Mouse (Mus musculus) limb, embryonic 15.5 days (tissue): ENCODE data around the gene Slc10a1. TPM values are rescaled to one million over a fixed set of nuclear protein-coding genes. Genes with fewer than 3 reads are reported as not detected.

ENCODE experiments used
- ATAC-seq: fragments of 200-750 bp; cut with Nextera tagmentation; 2 replicates; pipeline ENCODE4 v1.8.0; 2017; ENCODE audit warnings: low read depth, moderate TSS enrichment; ENCODE audit not compliant: insufficient number of reproducible peaks, low FRiP score, low TSS enrichment
- H3K27ac ChIP-seq: fragments of 300-500 bp; sonication (generic); 2 replicates; pipeline ENCODE4 v1.5.1; 2015; ENCODE audit warnings: moderate library complexity, mild to moderate bottlenecking, inconsistent platforms
- H3K27me3 ChIP-seq: fragments of 300-500 bp; sonication (generic); 2 replicates; pipeline ENCODE4 v1.6.1; 2015; ENCODE audit warnings: inconsistent platforms
- H3K36me3 ChIP-seq: fragments of 300-500 bp; sonication (generic); 2 replicates; pipeline ENCODE4 v1.6.1; 2015; ENCODE audit warnings: inconsistent platforms
- H3K4me1 ChIP-seq: fragments of 300-500 bp; sonication (generic); 2 replicates; pipeline ENCODE4 v1.6.1; 2015; ENCODE audit warnings: inconsistent platforms
- H3K4me2 ChIP-seq: fragments of 300-500 bp; sonication (generic); 2 replicates; pipeline ENCODE4 v1.6.1; 2015; ENCODE audit warnings: mild to moderate bottlenecking, inconsistent platforms
- H3K4me3 ChIP-seq: fragments of 300-500 bp; sonication (generic); 2 replicates; pipeline ENCODE4 v1.5.1; 2015; ENCODE audit warnings: mild to moderate bottlenecking, inconsistent platforms
- H3K9ac ChIP-seq: fragments of 300-500 bp; sonication (generic); 2 replicates; pipeline ENCODE4 v1.6.1; 2015; ENCODE audit warnings: inconsistent platforms
- H3K9me3 ChIP-seq: fragments of 300-500 bp; sonication (generic); 2 replicates; pipeline ENCODE4 v1.6.1; 2016; ENCODE audit warnings: inconsistent platforms
- WGBS: fragments of 180-500 bp; shearing (Covaris S2); methylation state at CpG from one replicate; pipeline ENCODE4 v1.1.7; 2015; 5-methylcytosine and 5-hydroxymethylcytosine counted together
- polyA plus RNA-seq: library from polyadenylated mRNA; unstranded; fragments of >200 nt; fragmentation: Nextera tagmentation; extraction: Ambion mirVana; gene quantifications from 2 replicates; pipeline ENCODE4 v1.2.1, GENCODE M21; 2015

Gene Slc10a1
- polyA plus RNA-seq, 1 experiment from 2014 or later: 0.82 TPM

- Histone ChIP-seq H3K4me1 (peaks cover 3% of the 10 kb centered on the region; the same call in 1 of the 2 replicates), H3K9me3 (no peaks in the 10 kb centered on the region), H3K4me2 (no peak overlapping the region), H3K9ac (no peak overlapping the region), H3K4me3 (no peak overlapping the region), H3K27ac (no peak overlapping the region), H3K36me3 (no peaks in the 10 kb centered on the region), H3K27me3 (no peaks in the 10 kb centered on the region)
- 64% methylated on average over 3 of the region's 3 CpGs for WGBS
- 0 out of 2 replicates have a peak, but pooled peaks have one; percentile 44 for ATAC-seq
These were observed 44.3 kb downstream of the Slc10a1 start for GRCm38 (mm10) chr12:80924205-80924604.

GRCm38 (mm10) chr12:80923602-80924001 is 44.9 kb downstream of the Slc10a1 start:
- H3K9me3 ChIP-seq: no peaks in the 10 kb centered on the region
- no peak overlapping the region for H3K4me3 ChIP-seq
- H3K9ac ChIP-seq: no peak overlapping the region
- H3K36me3 ChIP-seq: no peaks in the 10 kb centered on the region
- no peaks in the 10 kb centered on the region for H3K27me3 ChIP-seq
- peaks cover 3% of the 10 kb centered on the region; the same call in 1 of the 2 replicates for H3K4me1 ChIP-seq
- no peak for ATAC-seq
- WGBS: 59% methylated on average over 5 of the region's 5 CpGs
- no peak overlapping the region for H3K4me2 ChIP-seq
- H3K27ac ChIP-seq: peak overlapping the region; percentile 57

GRCm38 (mm10) chr12:80922869-80923268 is 45.6 kb downstream of the Slc10a1 start:
- ATAC-seq: no peak
- Histone ChIP-seq H3K27me3 (no peaks in the 10 kb centered on the region), H3K36me3 (no peaks in the 10 kb centered on the region), H3K4me2 (peak overlapping the region; percentile 39), H3K9ac (no peak overlapping the region), H3K4me3 (no peak overlapping the region; the same call in 1 of the 2 replicates), H3K9me3 (no peaks in the 10 kb centered on the region), H3K4me1 (peaks cover 3% of the 10 kb centered on the region; the same call in 1 of the 2 replicates), H3K27ac (peak overlapping the region; percentile 57; the same call in 1 of the 2 replicates)
- 8% methylated on average over 7 of the region's 7 CpGs for WGBS

- no peak overlapping the region for H3K4me2 ChIP-seq
- 91% methylated on average over 5 of the region's 5 CpGs for WGBS
- no peak overlapping the region for H3K4me3 ChIP-seq
These were observed 47.2 kb downstream of the Slc10a1 start for GRCm38 (mm10) chr12:80921301-80921700.

GRCm38 (mm10) chr12:80917764-80918163 is 50.7 kb downstream of the Slc10a1 start:
- Histone ChIP-seq H3K27me3 (no peaks in the 10 kb centered on the region), H3K9ac (no peak overlapping the region), H3K36me3 (no peaks in the 10 kb centered on the region), H3K27ac (no peak overlapping the region), H3K4me2 (no peak overlapping the region), H3K9me3 (no peaks in the 10 kb centered on the region), H3K4me3 (no peak overlapping the region), H3K4me1 (peaks cover 1% of the 10 kb centered on the region; the same call in 1 of the 2 replicates)
- 55% methylated on average over 7 of the region's 7 CpGs for WGBS
- ATAC-seq: no peak

More at GRCm38 (mm10) chr12:80921301-80921700, 47.2 kb downstream of the Slc10a1 start:
- H3K27ac ChIP-seq: no peak overlapping the region
- ATAC-seq: no peak
- no peak overlapping the region for H3K9ac ChIP-seq
- peaks cover 3% of the 10 kb centered on the region; the same call in 1 of the 2 replicates for H3K4me1 ChIP-seq
- H3K36me3 ChIP-seq: no peaks in the 10 kb centered on the region
- no peaks in the 10 kb centered on the region for H3K9me3 ChIP-seq
- no peaks in the 10 kb centered on the region for H3K27me3 ChIP-seq

GRCm38 (mm10) chr12:80909631-80910030 is 58.9 kb downstream of the Slc10a1 start:
- Histone ChIP-seq H3K4me1 (no peaks in the 10 kb centered on the region), H3K4me3 (no peak overlapping the region), H3K9me3 (no peaks in the 10 kb centered on the region), H3K36me3 (no peaks in the 10 kb centered on the region), H3K27me3 (no peaks in the 10 kb centered on the region), H3K9ac (no peak overlapping the region), H3K27ac (no peak overlapping the region), H3K4me2 (no peak overlapping the region)
- ATAC-seq: no peak
- WGBS: 82% methylated on average over 8 of the region's 8 CpGs

Other genes with a start within 250 kb of the Slc10a1 start
- gene Ccdc177, start 208.0 kb downstream of the Slc10a1 start, polyA plus RNA-seq: 0.02 and 0.04 TPM in 2 replicates
- gene Susd6, start 178.2 kb downstream of the Slc10a1 start, polyA plus RNA-seq: 18.4 and 19.7 TPM in 2 replicates
- gene Srsf5, start 23.2 kb downstream of the Slc10a1 start, polyA plus RNA-seq: 566 and 598 TPM in 2 replicates
- 7.4 and 9.3 TPM in 2 replicates for gene Smoc1, start 58.1 kb upstream of the Slc10a1 start, polyA plus RNA-seq